Mouse (Mus musculus): ENCODE results near the gene Snx22.

GRCm38 (mm10) chr9:66084171-66084570, 14.7 kb upstream of the Snx22 start:
- TF ChIP-seq CTCF (conservative IDR thresholded peaks at IDR 0.05; ENCODE audit: insufficient read depth, insufficient read length, low read depth, low read length) (no peak), POLR2A (IDR thresholded peaks at IDR 0.05; ENCODE audit: low read depth, low read length) (no peak)

Data from kidney, adult 2 months (tissue).